Mouse (Mus musculus): ENCODE data around the gene Noxred1. TPM values are rescaled to one million over a fixed set of nuclear protein-coding genes. Genes with fewer than 3 reads are reported as not detected.

Noxred1 gene
- total RNA-seq, 2 experiments from 2014 or later, result 1.2 to 1.6 TPM

Small RNA genes lying within 50 kb of the gene (microRNA-seq; reads per million reads assigned to microRNA genes)
- not detected for gene Gm47293

Other genes starting within 250 kb of the Noxred1 start
- 10 to 100 TPM; 15.8 to 19.0 TPM for gene Zdhhc22, start 248.3 kb downstream of the Noxred1 start, total RNA-seq (2021)
- gene Tmem63c, start 217.4 kb downstream of the Noxred1 start, total RNA-seq (2021), result 10 to 100 TPM; 29.5 to 30.1 TPM
- 1 to 10 TPM; 4.7 to 5.5 TPM for gene Ngb, start 136.2 kb downstream of the Noxred1 start, total RNA-seq (2021)
- gene Gstz1, start 91.6 kb downstream of the Noxred1 start, total RNA-seq (2021), result 10 to 100 TPM; 59.4 TPM
- gene Pomt2, start 90.8 kb downstream of the Noxred1 start, total RNA-seq (2021), result 10 to 100 TPM; 22.4 to 23.8 TPM
- gene Samd15, start 39.0 kb downstream of the Noxred1 start, total RNA-seq (2021), result 1 to 10 TPM; 2.7 to 2.8 TPM
- gene Tmed8, start 38.3 kb downstream of the Noxred1 start, total RNA-seq (2021), result 10 to 100 TPM; 21.1 to 22.6 TPM
- 10 to 100 TPM; 60.5 to 62.8 TPM for gene Vipas39, start 27.5 kb upstream of the Noxred1 start, total RNA-seq (2021)
- 100 to 1,000 TPM; 151 to 156 TPM for gene Ahsa1, start 27.7 kb upstream of the Noxred1 start, total RNA-seq (2021)
- 1 to 10 TPM in 1 of 2 experiments, under 1 TPM in 1; 0.68 to 1.4 TPM for gene Ism2, start 61.0 kb upstream of the Noxred1 start, total RNA-seq (2021)
- 10 to 100 TPM; 73.4 to 81.9 TPM for gene Sptlc2, start 149.6 kb upstream of the Noxred1 start, total RNA-seq (2021)
- gene Slirp, start 205.2 kb upstream of the Noxred1 start, total RNA-seq (2021), result 100 to 1,000 TPM in 1 of 2 experiments, 10 to 100 TPM in 1; 96.3 to 101 TPM
- gene Alkbh1, start 205.3 kb upstream of the Noxred1 start, total RNA-seq (2021), result 10 to 100 TPM; 25.8 to 28.4 TPM
- 10 to 100 TPM; 53.1 to 53.3 TPM for gene Snw1, start 233.5 kb upstream of the Noxred1 start, total RNA-seq (2021)